Comparison of ENCODE assay signal across 9 mouse cellular contexts in genomic region chr2:122652096-122653084, GRCm38 (mm10). TPM values are rescaled to one million over a fixed set of nuclear protein-coding genes. Genes with fewer than 3 reads are reported as not detected.
DNase-seq lines count a peak whose midpoint lies in the region; ATAC-seq and TF ChIP-seq lines count a peak whose summit lies in the region.
"Had no signal": no experiment of that assay in that cellular context is flagged by ENCODE, and none has a peak within 500 bp of the region (broad histone marks: within the 10 kb centered on the region; RNA-seq: fewer than 3 reads in every experiment).

No protein-coding gene starts in this region.

- no peaks in the 10 kb centered on the region for H3K9me3 ChIP-seq in intestine, embryonic 15.5 days
- H3K9me3 ChIP-seq in lung, embryonic 16.5 days (ENCODE audit: control insufficient read depth, low read length) = no peaks in the 10 kb centered on the region
- H3K9me3 ChIP-seq in stomach, postnatal 0 days (ENCODE audit: control insufficient read depth, low read length) = no peaks in the 10 kb centered on the region
- H3K9me3 ChIP-seq in forebrain, postnatal 0 days (ENCODE audit: low read length) = no peaks in the 10 kb centered on the region
- no peaks in the 10 kb centered on the region for H3K9me3 ChIP-seq in midbrain, embryonic 14.5 days (ENCODE audit: control insufficient read depth, low read length)
- H3K9me3 ChIP-seq: limb, embryonic 15.5 days had no signal

- peak; percentile 31 to 66 for DNase-seq in adrenal gland, adult (ENCODE audit: inconsistent age in 2 of 2, low spot score in 1 of 2)
- no peak for DNase-seq in adrenal gland, adult 18-20 months (ENCODE audit: low spot score in 2 of 2)
- peak; percentile 34 for DNase-seq in stomach, postnatal 0 days (ENCODE audit: low spot score)
- DNase-seq in forebrain, postnatal 0 days = no peak
- DNase-seq in yolk sac, embryonic 10.5 days (ENCODE audit: low spot score) = no peak
- DNase-seq in midbrain, embryonic 14.5 days = no peak

- no peak overlapping the region for H3K4me3 ChIP-seq in intestine, embryonic 15.5 days (replicated peaks)
- H3K4me3 ChIP-seq in lung, embryonic 16.5 days (ENCODE audit: low read length) = no peak overlapping the region
- H3K4me3 ChIP-seq in stomach, postnatal 0 days (ENCODE audit: low read depth, low read length) = no peak overlapping the region
- no peak overlapping the region for H3K4me3 ChIP-seq in forebrain, postnatal 0 days (ENCODE audit: low read depth, low read length)
- no peak overlapping the region for H3K4me3 ChIP-seq in midbrain, embryonic 14.5 days (replicated peaks; ENCODE audit: low read depth, low read length)
- H3K4me3 ChIP-seq: limb, embryonic 15.5 days had no signal

- H3K27me3 ChIP-seq in intestine, embryonic 15.5 days (replicated peaks) = no peaks in the 10 kb centered on the region
- no peaks in the 10 kb centered on the region for H3K27me3 ChIP-seq in lung, embryonic 16.5 days (ENCODE audit: control insufficient read depth, insufficient read depth, low read depth, low read length)
- H3K27me3 ChIP-seq in stomach, postnatal 0 days (ENCODE audit: control insufficient read depth, insufficient read depth, low read length) = no peaks in the 10 kb centered on the region
- no peaks in the 10 kb centered on the region for H3K27me3 ChIP-seq in forebrain, postnatal 0 days (ENCODE audit: insufficient read depth, low read length)
- H3K27me3 ChIP-seq in midbrain, embryonic 14.5 days (ENCODE audit: control insufficient read depth, insufficient read depth, low read length) = no peaks in the 10 kb centered on the region
- H3K27me3 ChIP-seq: limb, embryonic 15.5 days had no signal

- 0 out of 2 replicates have a peak, but pooled peaks have one; percentile 14 for ATAC-seq in intestine, embryonic 15.5 days
- ATAC-seq in lung, embryonic 16.5 days (ENCODE audit: low read depth) = 0 out of 2 replicates have a peak, but pooled peaks have one; percentile 36
- ATAC-seq in stomach, postnatal 0 days (ENCODE audit: low FRiP score, low TSS enrichment) = peak; percentile 82
- ATAC-seq in forebrain, postnatal 0 days = no peak
- ATAC-seq in midbrain, embryonic 14.5 days (ENCODE audit: low FRiP score, low TSS enrichment) = no peak

- H3K4me1 ChIP-seq in intestine, embryonic 15.5 days (replicated peaks) = 0 out of 2 replicates have a peak, but pooled peaks cover 3% of the 10 kb centered on the region
- H3K4me1 ChIP-seq in lung, embryonic 16.5 days (replicated peaks; ENCODE audit: control insufficient read depth, insufficient read depth, low read length) = no peaks in the 10 kb centered on the region
- no peaks in the 10 kb centered on the region for H3K4me1 ChIP-seq in stomach, postnatal 0 days (replicated peaks; ENCODE audit: control insufficient read depth, insufficient read depth)
- H3K4me1 ChIP-seq in forebrain, postnatal 0 days (ENCODE audit: insufficient read depth) = no peaks in the 10 kb centered on the region
- H3K4me1 ChIP-seq in midbrain, embryonic 14.5 days (ENCODE audit: control insufficient read depth, insufficient read depth, low read length) = no peaks in the 10 kb centered on the region
- H3K4me1 ChIP-seq: limb, embryonic 15.5 days had no signal

- H3K27ac ChIP-seq in intestine, embryonic 15.5 days = no peak overlapping the region
- H3K27ac ChIP-seq in lung, embryonic 16.5 days (ENCODE audit: low read length) = no peak overlapping the region; the same call in 1 of the 2 replicates
- peak overlapping the region; percentile 53 for H3K27ac ChIP-seq in stomach, postnatal 0 days (replicated peaks)
- no peak overlapping the region for H3K27ac ChIP-seq in forebrain, postnatal 0 days (ENCODE audit: low read depth, low read length)
- H3K27ac ChIP-seq in midbrain, embryonic 14.5 days (replicated peaks; ENCODE audit: low read depth, low read length) = no peak overlapping the region
- H3K27ac ChIP-seq: limb, embryonic 15.5 days had no signal

- H3K4me2 ChIP-seq in intestine, embryonic 15.5 days (replicated peaks) = no peak overlapping the region
- no peak overlapping the region for H3K4me2 ChIP-seq in lung, embryonic 16.5 days (ENCODE audit: low read depth, low read length)
- H3K4me2 ChIP-seq in stomach, postnatal 0 days (replicated peaks; ENCODE audit: low read depth) = no peak overlapping the region
- H3K4me2 ChIP-seq in forebrain, postnatal 0 days (ENCODE audit: low read depth) = no peak overlapping the region
- no peak overlapping the region for H3K4me2 ChIP-seq in midbrain, embryonic 14.5 days (ENCODE audit: low read length)
- H3K4me2 ChIP-seq: limb, embryonic 15.5 days had no signal

- no peak overlapping the region for H3K9ac ChIP-seq in intestine, embryonic 15.5 days
- no peak overlapping the region for H3K9ac ChIP-seq in lung, embryonic 16.5 days (ENCODE audit: low read length)
- no peak overlapping the region for H3K9ac ChIP-seq in stomach, postnatal 0 days (ENCODE audit: low read length)
- H3K9ac ChIP-seq in forebrain, postnatal 0 days = no peak overlapping the region
- H3K9ac ChIP-seq in midbrain, embryonic 14.5 days (replicated peaks; ENCODE audit: low read length) = no peak overlapping the region
- H3K9ac ChIP-seq: limb, embryonic 15.5 days had no signal

- no peaks in the 10 kb centered on the region for H3K36me3 ChIP-seq in intestine, embryonic 15.5 days
- no peaks in the 10 kb centered on the region for H3K36me3 ChIP-seq in lung, embryonic 16.5 days (ENCODE audit: control insufficient read depth, insufficient read depth, low read length)
- no peaks in the 10 kb centered on the region for H3K36me3 ChIP-seq in stomach, postnatal 0 days (ENCODE audit: control insufficient read depth, insufficient read depth, low read length)
- H3K36me3 ChIP-seq in forebrain, postnatal 0 days (ENCODE audit: insufficient read depth) = no peaks in the 10 kb centered on the region
- no peaks in the 10 kb centered on the region for H3K36me3 ChIP-seq in midbrain, embryonic 14.5 days (ENCODE audit: control insufficient read depth, insufficient read depth, low read length)
- H3K36me3 ChIP-seq: limb, embryonic 15.5 days had no signal

- TF ChIP-seq EP300 in stomach, postnatal 0 days (optimal IDR thresholded peaks at IDR 0.05) = no peak

- TF ChIP-seq CTCF in stomach, postnatal 0 days (IDR thresholded peaks at IDR 0.05; ENCODE audit: low read depth) = no peak
- no peak for TF ChIP-seq CTCF in forebrain, postnatal 0 days (IDR thresholded peaks at IDR 0.05; ENCODE audit: low read depth)

- 52% methylated on average over 17 of the region's 17 CpGs for WGBS in intestine, embryonic 15.5 days
- WGBS in lung, embryonic 16.5 days = 34% methylated on average over 17 of the region's 17 CpGs
- WGBS in stomach, postnatal 0 days = 45% methylated on average over 17 of the region's 17 CpGs
- 74% methylated on average over 17 of the region's 17 CpGs for WGBS in forebrain, postnatal 0 days
- WGBS in midbrain, embryonic 14.5 days = 77% methylated on average over 17 of the region's 17 CpGs

RNA-seq across cellular contexts. Expression of gene AA467197, which starts 15.6 kb away (rescaled TPM):
- total RNA-seq in adrenal gland, adult 18-20 months (2021) = 1 to 10 TPM; 1.2 to 3.2 TPM
- 7.1 and 7.3 TPM in 2 replicates for polyA plus RNA-seq in intestine, embryonic 15.5 days (2015; fragmentation: Nextera tagmentation; extraction: Ambion mirVana)
- polyA plus RNA-seq in lung, embryonic 16.5 days (2015; fragmentation: Nextera tagmentation; extraction: Ambion mirVana) = 0.53 and 1.1 TPM in 2 replicates
- 193 and 201 TPM in 2 replicates for polyA plus RNA-seq in stomach, postnatal 0 days (2015; fragmentation: Nextera tagmentation; extraction: Ambion mirVana)
- 0.46 and 1.4 TPM in 2 replicates for total RNA-seq in forebrain, postnatal 0 days (2014; rRNA removed)
- polyA plus RNA-seq in forebrain, postnatal 0 days (2015; fragmentation: Nextera tagmentation; extraction: Ambion mirVana) = 0.59 TPM in 1 of 2 replicates, not detected in the other
- polyA plus RNA-seq in midbrain, embryonic 14.5 days (2014; fragmentation: Nextera tagmentation; extraction: Ambion mirVana) = 0.32 and 0.76 TPM in 2 replicates

RNA-seq across cellular contexts. Expression of gene Gatm, which starts 41.3 kb away (rescaled TPM):
- 1 to 10 TPM; 5.5 to 6.1 TPM for total RNA-seq in adrenal gland, adult 18-20 months (2021)
- polyA plus RNA-seq in intestine, embryonic 15.5 days (2015; fragmentation: Nextera tagmentation; extraction: Ambion mirVana) = 18.9 and 23.9 TPM in 2 replicates
- 7.9 and 11.4 TPM in 2 replicates for polyA plus RNA-seq in lung, embryonic 16.5 days (2015; fragmentation: Nextera tagmentation; extraction: Ambion mirVana)
- 8.5 and 9.3 TPM in 2 replicates for polyA plus RNA-seq in stomach, postnatal 0 days (2015; fragmentation: Nextera tagmentation; extraction: Ambion mirVana)
- 47.6 and 48.2 TPM in 2 replicates for total RNA-seq in forebrain, postnatal 0 days (2014; rRNA removed)
- 53.0 and 59.7 TPM in 2 replicates for polyA plus RNA-seq in forebrain, postnatal 0 days (2015; fragmentation: Nextera tagmentation; extraction: Ambion mirVana)
- polyA plus RNA-seq in midbrain, embryonic 14.5 days (2014; fragmentation: Nextera tagmentation; extraction: Ambion mirVana) = 27.8 and 39.6 TPM in 2 replicates

RNA-seq across cellular contexts. Expression of gene Slc30a4, which starts 50.1 kb away (rescaled TPM):
- total RNA-seq in adrenal gland, adult 18-20 months (2021) = 10 to 100 TPM; 26.3 to 32.9 TPM
- polyA plus RNA-seq in intestine, embryonic 15.5 days (2015; fragmentation: Nextera tagmentation; extraction: Ambion mirVana) = 10.2 and 10.8 TPM in 2 replicates
- 5.6 and 6.1 TPM in 2 replicates for polyA plus RNA-seq in lung, embryonic 16.5 days (2015; fragmentation: Nextera tagmentation; extraction: Ambion mirVana)
- 9.5 TPM in 2 replicates for polyA plus RNA-seq in stomach, postnatal 0 days (2015; fragmentation: Nextera tagmentation; extraction: Ambion mirVana)
- 52.5 and 53.9 TPM in 2 replicates for total RNA-seq in forebrain, postnatal 0 days (2014; rRNA removed)
- polyA plus RNA-seq in forebrain, postnatal 0 days (2015; fragmentation: Nextera tagmentation; extraction: Ambion mirVana) = 8.7 and 9.1 TPM in 2 replicates
- polyA plus RNA-seq in midbrain, embryonic 14.5 days (2014; fragmentation: Nextera tagmentation; extraction: Ambion mirVana) = 8.5 and 11.1 TPM in 2 replicates

Comparison
In these comparisons a context has a peak if more than half of its experiments do, and no peak if none do; other contexts are left out.
1. DNase-seq: peak in adrenal gland, adult (2 of 2) and stomach, postnatal 0 days (single experiment); none in adrenal gland, adult 18-20 months (0 of 2), forebrain, postnatal 0 days (single experiment), yolk sac, embryonic 10.5 days (single experiment) and midbrain, embryonic 14.5 days (single experiment).
2. ATAC-seq: peak in intestine, embryonic 15.5 days (single experiment), lung, embryonic 16.5 days (single experiment) and stomach, postnatal 0 days (single experiment); none in forebrain, postnatal 0 days (single experiment) and midbrain, embryonic 14.5 days (single experiment).
3. RNA of gene AA467197, which starts 15.6 kb away (polyA plus RNA-seq): 193 to 201 TPM in stomach, postnatal 0 days; 7.1 to 7.3 TPM in intestine, embryonic 15.5 days, 0.32 to 0.76 TPM in midbrain, embryonic 14.5 days, 0.53 to 1.1 TPM in lung, embryonic 16.5 days and 0.59 TPM in forebrain, postnatal 0 days; every median in the first group is over 10 times any median in the second.